Mouse (Mus musculus) layer of hippocampus, postnatal 36 days (tissue): ENCODE measurements around the gene Col23a1. TPM values are rescaled to one million over a fixed set of nuclear protein-coding genes. Genes with fewer than 3 reads are reported as not detected.
"Not testable (repeated sequence)": the region's sequence is repeated elsewhere in the genome, so short reads cannot be mapped to it uniquely, and the experiment has no call there.

Source experiments
- DNase-seq, 2 experiments: peaks; one replicate each; pipeline ENCODE4 v3.0.0; 2022
- total RNA-seq, 2 experiments: library from RNA; stranded (reverse); gene quantifications; 2 replicates each; pipeline ENCODE4 v1.2.3; 2021

Gene Col23a1
- total RNA-seq, 2 experiments from 2014 or later, result 4.2 to 4.9 TPM

- DNase-seq, result no peak
These were observed 302.2 kb downstream of the Col23a1 start for GRCm38 (mm10) chr11:51591915-51592314.

GRCm38 (mm10) chr11:51593368-51593767 lies 303.6 kb downstream of the Col23a1 start:
- no peak for DNase-seq

- DNase-seq, result no peak
These were observed 304.1 kb downstream of the Col23a1 start for GRCm38 (mm10) chr11:51593849-51594248.

GRCm38 (mm10) chr11:51594715-51595350 lies 305.1 kb downstream of the Col23a1 start:
- DNase-seq, result no peak

- DNase-seq, result no peak
These were observed 305.9 kb downstream of the Col23a1 start for GRCm38 (mm10) chr11:51595459-51596083.

GRCm38 (mm10) chr11:51597553-51597952 lies 307.8 kb downstream of the Col23a1 start:
- no peak for DNase-seq

GRCm38 (mm10) chr11:51602253-51602652 lies 312.5 kb downstream of the Col23a1 start:
- no peak for DNase-seq

- DNase-seq, result peak; percentile 76 to 82
These were observed 316.1 kb downstream of the Col23a1 start for GRCm38 (mm10) chr11:51605602-51606446.

- peak; percentile 97 for DNase-seq
These were observed 316.9 kb downstream of the Col23a1 start, which contains the start of gene Hnrnpab for GRCm38 (mm10) chr11:51606447-51607095. Gene Hnrnpab, minus strand, starts transcription at chr11:51606847.

- no peak for DNase-seq
These were observed 317.5 kb downstream of the Col23a1 start for GRCm38 (mm10) chr11:51607096-51607738.

GRCm38 (mm10) chr11:51609266-51609909 lies 319.7 kb downstream of the Col23a1 start:
- no peak for DNase-seq

GRCm38 (mm10) chr11:51609940-51610339 lies 320.2 kb downstream of the Col23a1 start:
- not testable (repeated sequence) for DNase-seq

GRCm38 (mm10) chr11:51614256-51614655 lies 324.5 kb downstream of the Col23a1 start:
- no peak for DNase-seq

GRCm38 (mm10) chr11:51615129-51615528 lies 325.4 kb downstream of the Col23a1 start:
- DNase-seq, result no peak

GRCm38 (mm10) chr11:51615601-51616000 lies 325.9 kb downstream of the Col23a1 start:
- DNase-seq, result no peak

GRCm38 (mm10) chr11:51616113-51616512 lies 326.4 kb downstream of the Col23a1 start:
- DNase-seq, result not testable (repeated sequence)

- DNase-seq, result peak; percentile 51 to 62
These were observed 328.0 kb downstream of the Col23a1 start for GRCm38 (mm10) chr11:51617693-51618092.

- no peak for DNase-seq
These were observed 329.2 kb downstream of the Col23a1 start for GRCm38 (mm10) chr11:51618894-51619408.

GRCm38 (mm10) chr11:51619409-51620060 lies 329.8 kb downstream of the Col23a1 start, which contains the start of gene Nhp2:
Gene Nhp2, plus strand, starts transcription at chr11:51619735.
- DNase-seq, result peak; percentile 86 to 88

- DNase-seq, result no peak
These were observed 330.4 kb downstream of the Col23a1 start for GRCm38 (mm10) chr11:51620084-51620483.

- no peak for DNase-seq
These were observed 332.1 kb downstream of the Col23a1 start for GRCm38 (mm10) chr11:51621776-51622175.
